Mouse (Mus musculus) kidney, postnatal 36 days (tissue): ENCODE measurements around the gene Rorb.
A peak's percentile ranks its signal among the peaks of the same experiment; 100 is the strongest.

Experiments
- DNase-seq, 2 experiments: peaks; one replicate each; pipeline ENCODE4 v3.0.0; 2021 to 2022; ENCODE audit warnings: mixed read lengths in 2 of 2

The Rorb gene

GRCm38 (mm10) chr19:19004023-19004656 is 106.9 kb downstream of the Rorb start:
- no peak for DNase-seq

- no peak for DNase-seq
Observed at GRCm38 (mm10) chr19:18998966-18999365, 112.0 kb downstream of the Rorb start.

- no peak for DNase-seq
Observed at GRCm38 (mm10) chr19:18997711-18998110, 113.3 kb downstream of the Rorb start.

- DNase-seq: no peak
Observed at GRCm38 (mm10) chr19:18979996-18980395, 131.0 kb downstream of the Rorb start.

GRCm38 (mm10) chr19:18974796-18975660 is 136.0 kb downstream of the Rorb start:
- peak; percentile 17 to 52 for DNase-seq

GRCm38 (mm10) chr19:18969386-18969785 is 141.6 kb downstream of the Rorb start:
- no peak for DNase-seq

GRCm38 (mm10) chr19:18967307-18967706 is 143.7 kb downstream of the Rorb start:
- no peak for DNase-seq

GRCm38 (mm10) chr19:18959862-18960261 is 151.1 kb downstream of the Rorb start:
- DNase-seq: no peak

GRCm38 (mm10) chr19:18952806-18953205 is 158.2 kb downstream of the Rorb start:
- DNase-seq: no peak

- DNase-seq: no peak
Observed at GRCm38 (mm10) chr19:18947193-18947592, 163.8 kb downstream of the Rorb start.

- no peak for DNase-seq
Observed at GRCm38 (mm10) chr19:18945265-18945664, 165.7 kb downstream of the Rorb start.

- no peak for DNase-seq
Observed at GRCm38 (mm10) chr19:18941391-18941790, 169.6 kb downstream of the Rorb start.

GRCm38 (mm10) chr19:18911755-18912340 is 199.1 kb downstream of the Rorb start:
- DNase-seq: peak in 1 of 2 experiments; percentile 53

GRCm38 (mm10) chr19:18909641-18910040 is 201.4 kb downstream of the Rorb start:
- DNase-seq: no peak

GRCm38 (mm10) chr19:18905511-18905910 is 205.5 kb downstream of the Rorb start:
- no peak for DNase-seq

- no peak for DNase-seq
Observed at GRCm38 (mm10) chr19:18902694-18903067, 208.3 kb downstream of the Rorb start.

- DNase-seq: peak; percentile 9 to 14
Observed at GRCm38 (mm10) chr19:18902041-18902693, 208.8 kb downstream of the Rorb start.

GRCm38 (mm10) chr19:18898238-18898637 is 212.8 kb downstream of the Rorb start:
- no peak for DNase-seq

GRCm38 (mm10) chr19:18890216-18890615 is 220.8 kb downstream of the Rorb start:
- DNase-seq: no peak

- no peak for DNase-seq
Observed at GRCm38 (mm10) chr19:18889632-18890031, 221.4 kb downstream of the Rorb start.

GRCm38 (mm10) chr19:18889117-18889627 is 221.8 kb downstream of the Rorb start:
- DNase-seq: no peak

GRCm38 (mm10) chr19:18888491-18889116 is 222.4 kb downstream of the Rorb start:
- no peak for DNase-seq
